Comparison of ENCODE assay signal across 37 mouse cellular contexts in the genomic region with DNA sequence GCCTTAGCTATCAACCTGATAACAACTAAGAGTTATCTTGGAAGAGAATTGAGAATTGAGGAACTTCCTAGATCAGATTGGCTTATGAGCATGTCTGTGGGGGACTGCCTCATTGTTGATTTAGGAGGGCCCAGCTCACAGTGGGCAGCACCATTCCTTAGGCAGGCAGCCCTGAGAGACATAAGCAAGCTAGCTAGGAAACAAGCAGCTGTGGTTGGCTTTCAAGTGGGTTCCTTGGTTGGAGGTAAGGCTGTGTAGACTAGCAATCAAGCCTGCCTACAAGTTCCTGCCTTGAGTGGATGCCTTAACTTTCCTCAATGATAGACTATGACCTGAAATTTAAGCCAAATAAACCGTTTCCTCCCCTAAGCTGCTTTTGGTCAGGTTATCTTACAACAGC. TPM values are rescaled to one million over a fixed set of nuclear protein-coding genes. Genes with fewer than 3 reads are reported as not detected.
"Had no signal": no experiment of that assay in that cellular context is flagged by ENCODE, and none has a peak within 500 bp of the region (broad histone marks: within the 10 kb centered on the region; RNA-seq: fewer than 3 reads in every experiment).

No protein-coding gene starts in this region.

- H3K4me3 ChIP-seq: heart, embryonic 10.5 days; heart, embryonic 12.5 days; hindbrain, embryonic 10.5 days; hindbrain, embryonic 12.5 days; intestine, embryonic 15.5 days; layer of hippocampus, adult 2 months; left cerebral cortex, adult 2 months; limb, embryonic 10.5 days; limb, embryonic 12.5 days; liver, embryonic 13.5 days had no signal

- ATAC-seq: hindbrain, embryonic 16.5 days; inflammation-experienced regulatory T-cells, adult 6 months; intestine, embryonic 15.5 days; intestine, postnatal 0 days had no signal

- H3K9ac ChIP-seq: heart, embryonic 12.5 days; hindbrain, embryonic 12.5 days; hindbrain, embryonic 14.5 days; intestine, embryonic 15.5 days; limb, embryonic 12.5 days; liver, embryonic 13.5 days had no signal

- H3K27ac ChIP-seq: heart, embryonic 10.5 days; hindbrain, embryonic 10.5 days; hindbrain, embryonic 12.5 days; hindbrain, embryonic 14.5 days; intestine, embryonic 15.5 days; layer of hippocampus, adult 2 months; left cerebral cortex, adult 2 months; limb, embryonic 12.5 days; liver, embryonic 13.5 days had no signal

- DNase-seq: gastrocnemius, postnatal 14 days; gastrocnemius, postnatal 36 days; heart, adult 18-20 months; heart, postnatal 10 days; heart, postnatal 4 days; kidney, adult 18-20 months; kidney, adult 8-10 months; kidney, postnatal 10 days; kidney, postnatal 25 days; kidney, postnatal 4 days; liver; liver, embryonic 13.5 days had no signal

- H3K9me3 ChIP-seq: heart, embryonic 10.5 days; heart, embryonic 12.5 days; hindbrain, embryonic 10.5 days; hindbrain, embryonic 12.5 days; intestine, embryonic 15.5 days; limb, embryonic 10.5 days; limb, embryonic 12.5 days; liver, embryonic 13.5 days had no signal

- H3K27me3 ChIP-seq: heart, embryonic 12.5 days; hindbrain, embryonic 12.5 days; intestine, embryonic 15.5 days; limb, embryonic 12.5 days; liver, embryonic 13.5 days had no signal

- H3K4me1 ChIP-seq: heart, embryonic 10.5 days; heart, embryonic 12.5 days; hindbrain, embryonic 10.5 days; hindbrain, embryonic 12.5 days; intestine, embryonic 15.5 days; liver, embryonic 13.5 days had no signal

- H3K4me2 ChIP-seq: heart, embryonic 12.5 days; hindbrain, embryonic 12.5 days; hindbrain, embryonic 14.5 days; intestine, embryonic 15.5 days; limb, embryonic 12.5 days; liver, embryonic 13.5 days had no signal

- H3K36me3 ChIP-seq: heart, embryonic 10.5 days; heart, embryonic 12.5 days; hindbrain, embryonic 10.5 days; hindbrain, embryonic 12.5 days; intestine, embryonic 15.5 days; limb, embryonic 10.5 days; limb, embryonic 12.5 days; liver, embryonic 13.5 days had no signal

RNA-seq across cellular contexts. Expression of a gene that starts 30.9 kb away (rescaled TPM):
- total RNA-seq: gastrocnemius, adult 8-10 months had no signal
- polyA plus RNA-seq: heart, embryonic 12.5 days; heart, embryonic 14.5 days; hindbrain, embryonic 10.5 days; hindbrain, embryonic 12.5 days; hindbrain, embryonic 16.5 days; limb, embryonic 10.5 days; limb, embryonic 12.5 days had no signal

RNA-seq across cellular contexts. Expression of a gene that starts 38.0 kb away (rescaled TPM):
- total RNA-seq: gastrocnemius, adult 18-20 months; gastrocnemius, adult 8-10 months; gastrocnemius, postnatal 14 days; gastrocnemius, postnatal 36 days; heart, adult 18-20 months; heart, adult 8-10 months; heart, postnatal 10 days; heart, postnatal 25 days; heart, postnatal 4 days; layer of hippocampus, adult 2 months; layer of hippocampus, postnatal 10 days; layer of hippocampus, postnatal 25 days; left cerebral cortex, adult 2 months; left cerebral cortex, postnatal 14 days; left cerebral cortex, postnatal 36 days had no signal
- polyA plus RNA-seq: heart, embryonic 10.5 days; heart, embryonic 12.5 days; heart, embryonic 14.5 days; hindbrain, embryonic 10.5 days; hindbrain, embryonic 12.5 days; hindbrain, embryonic 14.5 days; hindbrain, embryonic 16.5 days; intestine, embryonic 15.5 days; intestine, postnatal 0 days; kidney, embryonic 14.5 days; kidney, embryonic 16.5 days; limb, embryonic 10.5 days; limb, embryonic 12.5 days; limb, embryonic 14.5 days; liver, embryonic 13.5 days had no signal
